Mouse (Mus musculus): Measurements from ENCODE around the gene Bach2. TPM values are rescaled to one million over a fixed set of nuclear protein-coding genes. Genes with fewer than 3 reads are reported as not detected.

The Bach2 gene
- total and polyA plus RNA-seq, 2 experiments from 2014 or later, result 16.0 to 19.0 TPM

DNA sequence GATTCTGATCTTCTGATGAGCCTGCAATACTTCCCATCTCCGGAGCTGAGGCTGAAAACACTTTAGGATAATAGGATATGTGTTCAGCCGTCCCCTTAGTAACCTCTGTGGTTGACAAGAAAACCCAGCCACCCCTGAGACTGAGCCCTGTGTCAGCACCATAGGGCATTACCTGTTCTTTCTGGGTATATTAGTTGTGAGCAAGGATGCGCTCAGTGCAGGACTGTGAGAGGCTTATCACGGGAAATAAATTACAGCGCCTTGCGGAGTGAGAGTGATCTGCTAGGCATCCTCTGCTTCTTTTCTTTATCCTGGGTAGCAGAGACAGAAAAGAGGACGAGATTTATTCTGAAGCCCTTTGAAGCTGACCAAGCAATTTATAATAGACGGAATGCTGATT lies 129.7 kb downstream of the Bach2 start:
- Histone ChIP-seq H3K4me2 (ENCODE audit: low read depth) (no peak overlapping the region), H3K4me3 (ENCODE audit: low read depth, low read length) (no peak overlapping the region), H3K9me3 (ENCODE audit: low read length) (no peaks in the 10 kb centered on the region), H3K27me3 (ENCODE audit: insufficient read depth, low read length) (no peaks in the 10 kb centered on the region), H3K36me3 (ENCODE audit: insufficient read depth) (no peaks in the 10 kb centered on the region), H3K4me1 (ENCODE audit: insufficient read depth) (peaks cover 19% of the 10 kb centered on the region), H3K9ac (no peak overlapping the region), H3K27ac (ENCODE audit: low read depth, low read length) (no peak overlapping the region)
- ATAC-seq (no peak), DNase-seq (no peak)
- no peak for TF ChIP-seq CTCF (IDR thresholded peaks at IDR 0.05; ENCODE audit: low read depth)
- WGBS, result 47% methylated on average over 8 of the region's 8 CpGs

DNA sequence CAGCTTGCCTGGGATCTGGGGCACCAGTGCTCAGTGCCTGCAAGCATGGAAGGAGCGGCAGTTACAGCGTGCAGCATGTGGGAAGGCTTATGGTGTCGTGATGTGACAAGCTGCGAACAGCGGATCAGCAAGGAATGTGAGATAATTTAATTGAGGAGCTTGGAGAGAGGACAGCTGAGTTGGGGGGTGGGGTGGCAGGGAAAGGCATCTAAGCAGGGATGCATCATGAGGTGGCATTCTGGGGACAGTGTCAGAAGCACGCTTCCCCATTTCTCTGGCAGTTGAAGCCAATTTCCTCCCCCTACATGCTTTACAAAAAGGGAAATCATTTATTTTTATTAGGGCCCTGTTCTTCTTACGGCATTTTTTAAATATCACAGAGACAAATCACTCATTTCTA lies 134.5 kb downstream of the Bach2 start:
- no peaks in the 10 kb centered on the region for H3K27me3 ChIP-seq (ENCODE audit: insufficient read depth, low read length)
- peaks cover 22% of the 10 kb centered on the region for H3K4me1 ChIP-seq (ENCODE audit: insufficient read depth)
- DNase-seq (peak; percentile 80), ATAC-seq (peak; percentile 87)
- H3K27ac ChIP-seq (ENCODE audit: low read depth, low read length), result peak overlapping the region; percentile 67
- 18% methylated on average over 7 of the region's 7 CpGs for WGBS
- H3K4me3 ChIP-seq (ENCODE audit: low read depth, low read length), result no peak overlapping the region
- no peak for TF ChIP-seq CTCF (IDR thresholded peaks at IDR 0.05; ENCODE audit: low read depth)
- H3K4me2 ChIP-seq (ENCODE audit: low read depth), result no peak overlapping the region
- H3K9ac ChIP-seq, result peak overlapping the region; percentile 40; the same call in 1 of the 2 replicates
- H3K36me3 ChIP-seq (ENCODE audit: insufficient read depth), result no peaks in the 10 kb centered on the region; the same call in 1 of the 2 replicates
- no peaks in the 10 kb centered on the region for H3K9me3 ChIP-seq (ENCODE audit: low read length)

DNA sequence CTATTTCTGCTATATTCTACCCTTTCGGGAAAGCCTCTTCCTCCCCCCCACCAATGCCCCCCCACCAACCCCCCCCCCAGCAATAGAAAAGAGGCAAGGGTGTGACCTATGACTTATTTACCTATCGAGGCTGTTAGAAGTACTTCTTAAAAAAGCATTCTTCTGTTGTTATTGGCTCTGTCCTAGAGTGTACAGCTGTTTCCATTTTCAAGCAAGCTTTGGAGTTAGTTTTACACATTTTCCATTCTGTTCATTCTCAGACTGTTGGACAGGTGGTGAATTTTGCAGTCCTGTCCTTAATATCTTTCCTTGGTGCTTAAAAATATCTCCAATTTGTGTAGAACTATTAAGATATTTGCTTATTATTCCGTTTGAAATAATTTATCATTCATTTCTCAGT lies 134.9 kb downstream of the Bach2 start:
- no peak for ATAC-seq
- no peak overlapping the region for H3K27ac ChIP-seq (ENCODE audit: low read depth, low read length)

DNA sequence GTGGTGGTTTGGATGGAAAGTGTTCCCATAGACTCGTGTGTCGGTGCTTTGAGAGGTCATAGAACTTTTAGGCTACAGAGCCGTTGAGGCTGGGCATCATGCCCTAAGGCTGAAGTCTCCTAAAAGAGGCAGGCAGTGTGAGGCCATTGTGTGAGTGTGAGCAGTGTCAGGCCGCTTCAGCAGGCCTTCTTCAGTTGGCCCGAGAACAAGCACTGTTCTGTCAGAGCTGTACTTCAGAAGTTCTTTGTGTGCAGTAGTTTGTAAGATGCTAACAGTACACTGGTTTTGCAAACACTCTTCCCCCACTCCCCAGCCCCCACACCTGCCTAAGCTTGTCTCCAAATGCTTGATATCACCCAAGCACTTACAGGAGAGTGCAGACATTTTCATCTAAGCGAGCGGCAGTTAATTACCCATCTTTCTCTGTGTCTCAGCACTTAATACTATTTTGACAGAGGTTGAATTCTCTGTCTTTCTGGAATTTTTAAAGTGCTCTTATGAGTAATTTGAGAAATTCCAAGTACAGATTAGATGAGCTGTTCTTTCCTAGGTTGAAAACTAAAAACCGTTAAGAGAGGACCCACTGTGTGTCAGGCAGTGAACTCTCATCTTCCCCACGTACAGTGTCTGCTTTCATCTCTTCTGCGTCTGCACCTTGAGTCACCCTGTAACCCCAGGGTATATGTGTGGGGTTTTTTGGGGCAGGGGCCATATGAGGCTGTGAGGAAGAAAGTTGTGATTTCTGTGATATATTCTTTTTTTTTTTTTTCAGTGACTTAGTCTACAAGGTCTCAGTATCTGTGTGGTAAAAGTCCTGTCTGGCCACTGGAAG lies 136.4 kb downstream of the Bach2 start:
- H3K9me3 ChIP-seq (ENCODE audit: low read length), result no peaks in the 10 kb centered on the region
- no peaks in the 10 kb centered on the region for H3K27me3 ChIP-seq (ENCODE audit: insufficient read depth, low read length)
- H3K9ac ChIP-seq, result no peak overlapping the region
- peak overlapping the region; percentile 16 for H3K27ac ChIP-seq (ENCODE audit: low read depth, low read length)
- no peaks in the 10 kb centered on the region; the same call in 1 of the 2 replicates for H3K36me3 ChIP-seq (ENCODE audit: insufficient read depth)
- H3K4me1 ChIP-seq (ENCODE audit: insufficient read depth), result peaks cover 20% of the 10 kb centered on the region
- DNase-seq, result no peak
- no peak for TF ChIP-seq CTCF (IDR thresholded peaks at IDR 0.05; ENCODE audit: low read depth)
- no peak overlapping the region for H3K4me3 ChIP-seq (ENCODE audit: low read depth, low read length)
- no peak overlapping the region for H3K4me2 ChIP-seq (ENCODE audit: low read depth)
- 35% methylated on average over 10 of the region's 10 CpGs for whole genome bisulfite sequencing
- peak; percentile 70 for ATAC-seq

More for the DNA sequence above, 134.9 kb downstream of the Bach2 start:
- Histone ChIP-seq H3K4me1 (ENCODE audit: insufficient read depth) (peaks cover 20% of the 10 kb centered on the region), H3K9me3 (ENCODE audit: low read length) (no peaks in the 10 kb centered on the region), H3K4me2 (ENCODE audit: low read depth) (no peak overlapping the region), H3K27me3 (ENCODE audit: insufficient read depth, low read length) (no peaks in the 10 kb centered on the region), H3K4me3 (ENCODE audit: low read depth, low read length) (no peak overlapping the region), H3K36me3 (ENCODE audit: insufficient read depth) (no peaks in the 10 kb centered on the region; the same call in 1 of the 2 replicates), H3K9ac (no peak overlapping the region)
- 67% methylated on average over 3 of the region's 3 CpGs for WGBS
- DNase-seq, result no peak
- no peak for TF ChIP-seq CTCF (IDR thresholded peaks at IDR 0.05; ENCODE audit: low read depth)

DNA sequence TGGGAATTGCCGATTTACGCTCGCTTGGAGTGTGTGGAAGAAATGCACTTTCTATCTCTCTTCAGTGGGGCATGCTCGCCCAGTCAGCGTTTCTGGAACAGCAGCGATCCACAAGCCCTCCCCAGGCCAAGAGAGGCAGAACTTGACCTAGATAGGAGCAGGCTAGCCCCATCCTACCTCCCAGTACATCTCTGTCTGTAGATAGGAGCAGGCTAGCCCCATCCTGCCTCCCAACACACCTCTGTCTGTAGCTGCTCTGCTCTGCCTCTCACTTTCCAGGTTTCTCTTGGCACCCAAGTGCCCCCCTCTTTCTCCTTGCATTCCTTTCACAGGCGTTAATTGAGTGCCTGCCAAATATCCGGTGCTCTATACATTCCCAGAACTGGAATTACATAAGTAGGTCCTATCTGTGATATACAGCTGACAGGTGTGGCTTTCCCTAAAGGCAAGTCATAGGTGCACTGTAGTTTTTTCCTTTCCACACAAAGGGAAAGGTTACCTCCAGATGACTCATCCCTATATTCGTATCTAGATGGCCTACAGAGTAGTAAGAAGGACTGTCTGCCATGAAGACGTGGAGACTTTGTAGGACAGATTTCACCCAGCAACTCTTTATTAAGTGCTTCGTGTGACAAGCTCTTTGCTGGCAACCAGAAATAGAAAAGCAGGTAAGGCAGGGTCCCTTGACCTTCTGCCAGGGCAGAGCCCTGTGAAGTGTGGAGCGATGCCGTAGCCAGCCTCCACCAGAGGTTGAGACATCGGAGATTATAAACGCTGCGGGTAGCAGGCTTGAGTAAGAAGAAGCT lies 137.3 kb downstream of the Bach2 start:
- Histone ChIP-seq H3K9ac (no peak overlapping the region), H3K9me3 (ENCODE audit: low read length) (no peaks in the 10 kb centered on the region), H3K4me1 (ENCODE audit: insufficient read depth) (peaks cover 20% of the 10 kb centered on the region), H3K27ac (ENCODE audit: low read depth, low read length) (no peak overlapping the region), H3K4me3 (ENCODE audit: low read depth, low read length) (no peak overlapping the region), H3K4me2 (ENCODE audit: low read depth) (no peak overlapping the region), H3K27me3 (ENCODE audit: insufficient read depth, low read length) (no peaks in the 10 kb centered on the region), H3K36me3 (ENCODE audit: insufficient read depth) (no peaks in the 10 kb centered on the region; the same call in 1 of the 2 replicates)
- ATAC-seq (no peak), DNase-seq (no peak)
- no peak for TF ChIP-seq CTCF (IDR thresholded peaks at IDR 0.05; ENCODE audit: low read depth)
- WGBS, result 79% methylated on average over 16 of the region's 16 CpGs

DNA sequence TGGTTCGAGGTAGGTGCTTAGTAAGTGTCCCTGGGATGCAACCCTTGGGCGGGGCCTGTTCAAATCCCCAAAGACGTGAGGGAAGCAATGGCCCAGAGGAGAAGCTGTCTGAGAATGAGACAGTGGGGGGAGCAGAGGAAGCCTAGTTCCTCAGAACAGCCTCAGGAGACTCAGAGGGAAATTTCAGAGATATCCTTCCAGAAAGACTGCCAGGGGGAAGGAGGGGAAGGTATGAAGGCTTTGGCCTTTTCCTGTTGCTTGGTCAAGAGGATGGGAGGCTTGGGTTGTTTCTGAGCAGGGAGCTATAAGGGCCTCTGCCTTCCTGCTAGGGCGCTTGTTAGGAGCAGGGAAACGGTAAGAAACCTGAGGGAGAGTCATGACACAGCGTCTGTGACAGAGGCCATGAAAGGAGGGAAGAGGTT lies 137.9 kb downstream of the Bach2 start:
- H3K4me2 ChIP-seq (ENCODE audit: low read depth), result no peak overlapping the region
- no peak for TF ChIP-seq CTCF (IDR thresholded peaks at IDR 0.05; ENCODE audit: low read depth)
- H3K9me3 ChIP-seq (ENCODE audit: low read length), result no peaks in the 10 kb centered on the region
- DNase-seq, result no peak
- WGBS, result 72% methylated on average over 6 of the region's 6 CpGs
- no peak overlapping the region for H3K4me3 ChIP-seq (ENCODE audit: low read depth, low read length)
- H3K9ac ChIP-seq, result no peak overlapping the region
- H3K36me3 ChIP-seq (ENCODE audit: insufficient read depth), result no peaks in the 10 kb centered on the region; the same call in 1 of the 2 replicates
- no peaks in the 10 kb centered on the region for H3K27me3 ChIP-seq (ENCODE audit: insufficient read depth, low read length)
- no peak overlapping the region for H3K27ac ChIP-seq (ENCODE audit: low read depth, low read length)
- ATAC-seq, result no peak
- peaks cover 23% of the 10 kb centered on the region for H3K4me1 ChIP-seq (ENCODE audit: insufficient read depth)

DNA sequence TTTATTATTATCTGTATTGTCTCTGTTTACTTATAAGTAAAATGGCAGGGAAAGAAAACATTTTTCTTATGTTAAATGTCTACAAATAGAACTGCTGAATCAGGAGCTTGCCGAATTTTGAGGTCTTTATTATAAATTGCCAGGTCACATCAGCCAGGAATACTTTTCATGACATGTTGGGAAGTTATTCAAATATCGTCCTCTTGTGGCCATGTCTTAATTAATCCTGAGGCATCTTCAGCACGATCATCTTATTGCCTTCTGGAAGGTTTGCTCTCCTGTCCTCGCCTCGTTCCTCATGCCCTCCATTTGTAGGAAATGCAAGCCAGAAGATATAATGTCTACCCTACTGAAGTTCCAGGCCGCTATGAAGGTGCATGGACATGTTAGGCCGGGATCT lies 140.5 kb downstream of the Bach2 start:
- peak; percentile 39 for TF ChIP-seq CTCF (IDR thresholded peaks at IDR 0.05; ENCODE audit: low read depth)
- Histone ChIP-seq H3K4me2 (ENCODE audit: low read depth) (no peak overlapping the region), H3K27me3 (ENCODE audit: insufficient read depth, low read length) (no peaks in the 10 kb centered on the region), H3K36me3 (ENCODE audit: insufficient read depth) (no peaks in the 10 kb centered on the region; the same call in 1 of the 2 replicates), H3K4me1 (ENCODE audit: insufficient read depth) (peaks cover 9% of the 10 kb centered on the region), H3K27ac (ENCODE audit: low read depth, low read length) (no peak overlapping the region), H3K4me3 (ENCODE audit: low read depth, low read length) (no peak overlapping the region), H3K9me3 (ENCODE audit: low read length) (no peaks in the 10 kb centered on the region), H3K9ac (no peak overlapping the region)
- DNase-seq (no peak), ATAC-seq (no peak)
- WGBS, result 86% methylated on average over 7 of the region's 7 CpGs
